Mouse (Mus musculus) left cerebral cortex, adult 6 months (tissue): ENCODE results near the gene Dhrs1. TPM values are rescaled to one million over a fixed set of nuclear protein-coding genes. Genes with fewer than 3 reads are reported as not detected.

Source experiments
- long read RNA-seq, 2 experiments: library from polyadenylated mRNA; unstranded; transcript quantifications; one replicate each; pipeline ENCODE4 v2.0.0; 2019 to 2020
- polyA plus RNA-seq: library from polyadenylated mRNA; unstranded; fragments of <200 nt; fragmentation: Nextera tagmentation; gene quantifications from 2 replicates; pipeline ENCODE4 v1.2.3, GENCODE M21; 2021

Dhrs1 gene
- polyA plus RNA-seq = 121 and 123 TPM in 2 replicates
- long read RNA-seq, experiment 1, transcript Dhrs1-201 (9 exons, 1,477 nt) = major isoform, 274 of 296 reads
- long read RNA-seq, experiment 1, partial matches to known transcripts = 4 of 296 reads
- long read RNA-seq, experiment 1, other reads (novel, unspliced or antisense) = 17 of 296 reads
- long read RNA-seq, experiment 2, transcript Dhrs1-201 (9 exons, 1,477 nt) = major isoform, 105 of 122 reads
- long read RNA-seq, experiment 2, partial matches to known transcripts = 10 of 122 reads
- long read RNA-seq, experiment 2, other reads (novel, unspliced or antisense) = 4 of 122 reads

DNA sequence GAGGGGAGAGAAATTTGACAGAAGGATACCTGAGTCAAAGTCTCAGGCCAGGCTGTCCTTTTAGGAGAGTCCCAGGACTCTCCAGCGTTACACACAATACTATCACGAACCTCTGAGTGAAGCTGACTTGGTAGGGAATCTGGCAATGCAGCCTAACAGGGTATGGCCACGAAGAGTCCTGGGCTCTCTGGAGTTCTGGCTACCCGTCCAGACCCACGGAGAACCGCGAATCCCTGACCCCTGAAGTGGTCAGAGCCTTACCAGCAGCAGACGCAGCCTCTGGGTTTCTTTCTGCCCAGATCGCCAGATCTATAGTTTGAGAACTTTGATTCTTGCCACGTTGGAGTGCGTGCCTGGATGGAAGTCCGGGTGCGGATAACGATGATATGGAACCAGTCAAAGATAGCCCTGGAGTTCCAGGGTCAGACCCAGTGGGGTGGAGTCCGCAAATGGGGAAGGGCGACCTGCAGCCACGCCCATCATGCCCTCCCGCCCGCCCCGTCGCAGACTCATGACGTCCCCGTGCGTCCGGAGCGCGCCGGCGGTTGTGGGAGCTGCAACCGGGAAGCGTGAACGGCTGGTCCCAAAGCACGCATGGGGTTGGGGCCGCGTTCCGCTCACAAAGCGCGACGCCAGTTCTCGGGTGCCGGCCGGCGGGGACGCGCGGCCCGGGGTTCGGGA is at the start of gene Dhrs1, which contains the start of gene Nop9:
Gene Dhrs1, minus strand, starts transcription at position 511 of the 681 bp plus-strand sequence.
Gene Nop9, plus strand, starts transcription at position 514 of the 681 bp plus-strand sequence.

DNA sequence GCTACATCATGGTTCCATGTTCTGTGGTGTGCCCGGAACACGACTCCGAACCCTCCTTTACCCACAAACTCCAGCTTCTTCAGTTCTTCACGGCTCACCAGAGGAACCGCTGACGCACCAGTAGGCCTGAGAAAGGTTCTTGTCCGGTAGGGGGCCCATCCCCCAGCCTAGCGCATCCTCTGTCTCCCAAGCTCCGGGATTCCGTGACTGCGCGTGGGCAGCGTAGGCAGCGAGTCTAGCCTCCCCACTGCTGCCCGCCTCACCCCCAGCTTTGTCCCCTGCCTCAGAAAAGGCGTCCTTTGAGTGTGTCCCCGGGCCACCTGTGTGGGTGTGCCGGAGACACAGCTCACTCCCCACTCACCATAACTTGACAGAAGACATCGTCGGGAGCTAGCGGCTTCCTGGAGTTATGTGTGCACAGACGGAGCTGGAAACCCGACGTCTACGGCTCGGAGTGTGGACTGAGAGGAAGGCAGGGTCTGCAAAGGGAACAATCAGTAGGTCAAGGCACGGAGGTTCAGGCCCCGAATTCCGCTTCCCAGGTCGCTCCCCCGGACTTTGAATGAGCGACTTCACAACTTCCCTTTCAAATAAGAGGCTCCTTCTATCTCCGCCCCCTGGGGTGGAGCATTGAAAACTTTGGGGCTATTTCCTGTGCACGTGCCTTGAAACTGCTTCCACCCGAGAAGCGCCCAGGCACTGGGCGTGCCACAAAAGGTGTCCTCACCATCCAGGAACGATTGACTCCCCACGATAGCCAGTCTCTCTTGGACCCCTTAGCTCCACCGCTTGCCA is 43.0 kb upstream of the Dhrs1 start, which contains the start of gene Ripk3:
Gene Ripk3, minus strand, starts transcription at position 610 of the 795 bp plus-strand sequence.

DNA sequence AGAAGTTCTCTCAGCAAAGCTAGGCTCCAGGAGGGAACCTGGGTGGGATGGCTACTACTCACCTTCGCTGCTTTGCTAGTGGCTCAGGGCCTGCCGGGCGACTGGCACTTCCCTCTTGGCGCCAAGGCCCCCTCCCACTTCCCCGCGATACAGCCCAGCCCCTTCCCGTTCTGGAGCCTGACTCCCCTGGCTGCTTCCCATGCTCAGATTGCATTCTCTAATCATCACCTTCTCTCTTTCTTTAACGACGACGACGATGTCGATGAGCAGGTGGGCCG is 38.4 kb upstream of the Dhrs1 start, which contains the start of gene Adcy4:
Gene Adcy4, minus strand, starts transcription at position 138 of the 278 bp plus-strand sequence.

DNA sequence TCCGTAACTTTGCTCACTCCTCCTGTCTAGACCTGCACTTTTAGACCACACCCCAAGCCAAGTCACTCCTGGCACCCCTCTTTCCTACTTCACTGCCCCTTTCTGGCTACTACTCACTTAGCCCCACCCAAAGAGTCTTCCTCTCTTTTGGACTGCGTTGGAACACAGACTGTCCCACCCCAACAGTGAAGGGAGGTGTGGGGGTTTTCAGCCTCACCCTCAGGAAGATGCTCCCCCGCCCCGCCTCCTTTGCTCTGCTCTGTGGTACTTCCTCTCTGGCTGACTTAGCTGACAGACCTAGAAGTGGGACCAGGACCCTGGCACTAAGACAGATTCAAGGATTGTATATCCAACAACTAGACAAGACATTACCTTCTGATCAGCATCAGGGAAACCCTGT is 20.2 kb upstream of the Dhrs1 start, which contains the start of gene Ltb4r1:
Gene Ltb4r1, plus strand, starts transcription at position 267 of the 400 bp plus-strand sequence.

DNA sequence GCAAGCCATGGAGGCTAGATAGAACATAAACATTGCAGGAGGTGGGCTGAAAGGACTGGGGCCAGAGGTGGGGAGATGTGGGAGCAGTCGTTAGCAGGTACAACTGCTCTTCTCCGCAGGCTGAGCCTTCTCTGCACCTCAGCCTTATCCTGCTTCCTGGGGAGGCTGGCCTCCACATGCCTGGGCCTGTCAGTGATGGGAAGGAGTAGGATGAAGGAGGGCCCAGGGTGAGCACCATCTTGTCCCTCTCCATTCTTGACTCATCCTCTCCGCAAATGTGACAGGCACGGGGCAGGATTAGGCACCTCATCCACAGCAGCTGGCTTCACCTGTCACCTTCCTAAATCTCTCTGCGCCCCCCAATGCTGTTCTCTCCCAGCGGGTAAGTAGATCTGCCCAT is 15.7 kb upstream of the Dhrs1 start, which contains the start of gene Ltb4r2:
Gene Ltb4r2, plus strand, starts transcription at position 266 of the 400 bp plus-strand sequence.

DNA sequence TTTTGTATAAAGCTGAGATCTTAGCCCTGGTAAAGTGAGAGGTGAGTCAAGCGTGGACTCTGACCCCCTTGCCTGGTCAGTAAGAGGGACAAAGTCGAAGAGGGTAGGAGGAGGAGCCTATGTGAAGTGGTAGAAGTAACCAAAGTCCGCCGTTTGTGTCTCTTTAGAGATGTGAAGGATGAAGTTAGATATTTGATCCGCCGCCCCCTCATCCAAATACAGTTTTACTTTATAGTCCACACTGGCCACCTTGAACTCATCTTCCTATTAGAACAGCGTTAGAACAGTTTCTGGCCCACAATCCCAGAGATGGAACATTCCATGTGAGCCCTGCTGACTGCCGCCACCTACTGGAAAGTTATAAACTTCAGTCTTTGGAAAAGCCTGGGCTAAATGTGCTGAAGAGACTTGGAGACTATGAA is 12.9 kb upstream of the Dhrs1 start, which contains the start of gene Cideb:
Gene Cideb, minus strand, starts transcription at position 96 of the 422 bp plus-strand sequence.

DNA sequence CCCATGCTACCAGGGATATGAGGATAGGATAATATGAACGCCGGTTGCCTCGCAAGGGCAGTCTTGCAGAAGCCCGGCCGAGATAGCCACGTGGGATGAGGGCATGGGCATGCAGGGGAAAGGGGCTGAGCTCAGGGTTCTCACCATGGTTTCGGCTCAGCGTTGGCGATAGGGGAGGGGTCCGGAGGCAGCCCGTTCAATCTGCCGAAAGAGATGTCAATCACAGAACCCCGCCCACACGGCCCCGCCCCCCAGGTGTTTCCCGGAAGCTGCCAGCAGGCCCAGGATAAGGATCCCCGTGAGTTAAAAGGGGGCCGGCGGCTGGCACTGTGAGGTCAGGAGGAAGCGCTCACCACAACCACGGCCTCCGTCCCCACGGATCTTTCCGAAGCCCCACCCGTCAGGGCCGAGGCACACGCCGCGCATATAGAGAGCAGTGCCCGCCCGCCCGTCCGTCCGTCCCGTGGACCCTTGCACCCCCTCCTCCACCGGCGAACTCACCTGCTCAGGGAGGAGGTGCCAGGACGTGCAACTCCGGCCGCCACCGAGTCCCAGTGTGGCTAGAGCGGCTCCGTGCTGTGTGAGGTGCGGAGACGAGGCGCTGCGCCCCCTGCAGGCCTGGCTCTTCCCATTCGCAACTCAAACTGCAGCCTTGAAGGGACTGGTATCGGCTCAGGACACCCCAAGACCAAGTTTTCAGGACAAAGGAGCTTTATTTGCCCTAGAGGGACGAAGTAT is 23.6 kb downstream of the Dhrs1 start, which contains the start of gene Rabggta:
Gene Rabggta, minus strand, starts transcription at position 564 of the 738 bp plus-strand sequence.

DNA sequence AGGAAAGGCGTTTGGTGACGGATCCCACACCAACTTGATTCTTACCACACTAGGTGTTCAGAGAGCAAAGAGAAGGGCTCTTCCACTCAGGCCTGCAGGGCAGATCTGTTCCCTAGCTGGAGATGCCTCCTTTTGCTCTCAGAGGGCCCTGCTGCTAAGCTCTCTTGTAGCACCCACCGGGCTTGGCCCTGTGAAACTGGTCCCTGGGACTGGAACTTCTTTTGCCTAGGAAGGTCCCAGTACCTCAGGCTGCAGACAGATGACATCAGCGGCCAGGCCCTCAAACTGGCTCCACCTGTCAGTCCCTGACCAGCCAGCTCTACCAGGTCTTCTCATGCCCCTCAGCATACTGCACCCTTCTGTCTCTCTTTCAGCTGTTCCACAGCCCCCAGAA is 31.8 kb downstream of the Dhrs1 start, which contains the start of gene Tgm1:
Gene Tgm1, minus strand, starts transcription at position 198 of the 394 bp plus-strand sequence.

Other genes starting within 250 kb of the Dhrs1 start
- 154 and 195 TPM in 2 replicates for gene Cpne6, start 235.2 kb downstream of the Dhrs1 start, polyA plus RNA-seq
- gene Nrl, start 220.7 kb downstream of the Dhrs1 start, polyA plus RNA-seq = 0.05 TPM in 1 of 2 replicates, not detected in the other
- gene Pck2, start 205.4 kb downstream of the Dhrs1 start, polyA plus RNA-seq = 19.1 and 25.6 TPM in 2 replicates
- 53.7 and 76.2 TPM in 2 replicates for gene Dcaf11, start 185.7 kb downstream of the Dhrs1 start, polyA plus RNA-seq
- 0.48 TPM in 1 of 2 replicates, not detected in the other for gene A730061H03Rik, start 185.3 kb downstream of the Dhrs1 start, polyA plus RNA-seq
- gene Fitm1, start 170.1 kb downstream of the Dhrs1 start, polyA plus RNA-seq = not detected in 2 replicates
- 49.1 and 53.6 TPM in 2 replicates for gene Psme1, start 167.6 kb downstream of the Dhrs1 start, polyA plus RNA-seq
- gene Emc9, start 160.4 kb downstream of the Dhrs1 start, polyA plus RNA-seq = 112 and 145 TPM in 2 replicates
- gene Psme2, start 154.6 kb downstream of the Dhrs1 start, polyA plus RNA-seq = 98.6 and 102 TPM in 2 replicates
- gene Rnf31, start 154.0 kb downstream of the Dhrs1 start, polyA plus RNA-seq = 7.8 and 9.4 TPM in 2 replicates
- 4.2 and 4.3 TPM in 2 replicates for gene Irf9, start 142.1 kb downstream of the Dhrs1 start, polyA plus RNA-seq
- 0.65 and 1.0 TPM in 2 replicates for gene Rec8, start 127.7 kb downstream of the Dhrs1 start, polyA plus RNA-seq
- gene Ipo4, start 109.7 kb downstream of the Dhrs1 start, polyA plus RNA-seq = 40.6 and 51.1 TPM in 2 replicates
- 0.55 TPM in 1 of 2 replicates, not detected in the other for gene Gm49378, start 107.8 kb downstream of the Dhrs1 start, polyA plus RNA-seq
- gene Tm9sf1, start 101.9 kb downstream of the Dhrs1 start, polyA plus RNA-seq = 24.9 and 28.7 TPM in 2 replicates
- gene Tssk4, start 95.5 kb downstream of the Dhrs1 start, polyA plus RNA-seq = 0.11 and 0.22 TPM in 2 replicates
- gene Mdp1, start 85.2 kb downstream of the Dhrs1 start, polyA plus RNA-seq = 55.6 and 68.7 TPM in 2 replicates
- 21.2 and 26.0 TPM in 2 replicates for gene Gmpr2, start 73.7 kb downstream of the Dhrs1 start, polyA plus RNA-seq
- gene Nedd8, start 73.6 kb downstream of the Dhrs1 start, polyA plus RNA-seq = 603 and 676 TPM in 2 replicates
- 12.0 and 12.5 TPM in 2 replicates for gene Tinf2, start 63.9 kb downstream of the Dhrs1 start, polyA plus RNA-seq
- gene Tgm1, start 31.8 kb downstream of the Dhrs1 start, polyA plus RNA-seq = not detected in 2 replicates
- 37.3 and 41.7 TPM in 2 replicates for gene Rabggta, start 23.4 kb downstream of the Dhrs1 start, polyA plus RNA-seq
- 7.6 and 7.7 TPM in 2 replicates for gene Nop9, start within 50 bp of the Dhrs1 start, polyA plus RNA-seq
- gene Cideb, start 12.8 kb upstream of the Dhrs1 start, polyA plus RNA-seq = 4.6 and 5.6 TPM in 2 replicates
- gene Ltb4r2, start 15.7 kb upstream of the Dhrs1 start, polyA plus RNA-seq = 0.40 and 0.45 TPM in 2 replicates
- gene Ltb4r1, start 20.3 kb upstream of the Dhrs1 start, polyA plus RNA-seq = not detected in 2 replicates
- gene Adcy4, start 38.4 kb upstream of the Dhrs1 start, polyA plus RNA-seq = 1.2 and 2.1 TPM in 2 replicates
- gene Ripk3, start 43.2 kb upstream of the Dhrs1 start, polyA plus RNA-seq = 0.34 TPM in 1 of 2 replicates, not detected in the other
- gene Nfatc4, start 77.5 kb upstream of the Dhrs1 start, polyA plus RNA-seq = 0.15 and 0.23 TPM in 2 replicates
- 0.48 and 0.84 TPM in 2 replicates for gene Nynrin, start 108.3 kb upstream of the Dhrs1 start, polyA plus RNA-seq
- gene Cbln3, start 138.7 kb upstream of the Dhrs1 start, polyA plus RNA-seq = 0.06 and 0.11 TPM in 2 replicates
- 2.4 and 2.6 TPM in 2 replicates for gene Khnyn, start 139.3 kb upstream of the Dhrs1 start, polyA plus RNA-seq
- gene Sdr39u1, start 154.6 kb upstream of the Dhrs1 start, polyA plus RNA-seq = 189 and 204 TPM in 2 replicates
- not detected in 2 replicates for gene Cma1, start 199.0 kb upstream of the Dhrs1 start, polyA plus RNA-seq
- gene Cma2, start 205.3 kb upstream of the Dhrs1 start, polyA plus RNA-seq = not detected in 2 replicates